Mouse (Mus musculus): ENCODE results near the gene Cer1.

DNA sequence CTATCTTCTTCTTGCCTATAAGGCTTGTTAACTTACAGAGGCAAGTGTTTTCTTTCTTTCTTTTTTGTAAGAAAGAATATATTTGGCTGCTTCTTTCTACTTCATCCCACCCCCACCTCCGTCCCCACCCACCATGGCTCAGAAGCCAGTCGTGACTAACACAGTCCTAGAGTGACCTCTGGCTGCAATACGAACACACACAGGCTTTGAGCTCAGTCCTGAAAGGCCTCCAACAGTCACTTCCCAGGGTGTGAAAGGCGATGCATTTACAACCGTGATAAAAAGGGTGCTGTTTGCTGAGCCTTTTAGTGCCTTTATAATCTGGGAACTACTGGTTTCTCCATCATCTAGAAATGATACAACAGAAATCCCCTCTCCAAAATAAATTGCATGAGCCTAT, 49.4 kb upstream of the Cer1 start:
- TF ChIP-seq HCFC1 (IDR thresholded peaks at IDR 0.05; ENCODE audit: borderline replicate concordance, insufficient read depth, low read length) (no peak), ZNF384 (IDR thresholded peaks at IDR 0.05; ENCODE audit: low read depth, low read length) (no peak), MAFK (IDR thresholded peaks at IDR 0.05; ENCODE audit: insufficient read depth, low read depth, low read length) (no peak), ZC3H11A (IDR thresholded peaks at IDR 0.05; ENCODE audit: borderline replicate concordance, low read depth, low read length) (no peak)

Data from ES-E14 (cell line).